Mouse (Mus musculus) B cell, adult 2 months (primary cell): ENCODE results near the gene Ensa.
"Not testable (repeated sequence)": the region's sequence is repeated elsewhere in the genome, so short reads cannot be mapped to it uniquely, and the experiment has no call there.

Source experiments
- DNase-seq, 2 experiments: peaks; one replicate each; pipeline ENCODE4 v3.0.0; 2022

Gene Ensa

GRCm38 (mm10) chr3:95663969-95664608, 39.3 kb downstream of the Ensa start:
- no peak for DNase-seq

GRCm38 (mm10) chr3:95664940-95665352, 40.2 kb downstream of the Ensa start:
- no peak for DNase-seq

- DNase-seq: no peak
Measured at GRCm38 (mm10) chr3:95666124-95666844, 41.5 kb downstream of the Ensa start.

- no peak for DNase-seq
Measured at GRCm38 (mm10) chr3:95667521-95667920, 42.7 kb downstream of the Ensa start.

- DNase-seq: no peak
Measured at GRCm38 (mm10) chr3:95668026-95668425, 43.2 kb downstream of the Ensa start.

GRCm38 (mm10) chr3:95668589-95669308, 44.0 kb downstream of the Ensa start:
- DNase-seq: peak; percentile 57 to 59

GRCm38 (mm10) chr3:95669309-95669665, 44.5 kb downstream of the Ensa start:
- DNase-seq: no peak

GRCm38 (mm10) chr3:95670419-95670818, 45.6 kb downstream of the Ensa start:
- not testable (repeated sequence) for DNase-seq

- no peak for DNase-seq
Measured at GRCm38 (mm10) chr3:95671201-95671600, 46.4 kb downstream of the Ensa start.

GRCm38 (mm10) chr3:95672461-95672860, 47.7 kb downstream of the Ensa start:
- DNase-seq: peak; percentile 77 to 80

- DNase-seq: peak; percentile 78 to 80
Measured at GRCm38 (mm10) chr3:95672861-95673706, 48.3 kb downstream of the Ensa start.

GRCm38 (mm10) chr3:95673707-95674211, 49.0 kb downstream of the Ensa start:
- DNase-seq: peak; percentile 53 to 58

- DNase-seq: peak; percentile 78 to 81
Measured at GRCm38 (mm10) chr3:95674236-95674635, 49.4 kb downstream of the Ensa start.

GRCm38 (mm10) chr3:95674812-95675211, 50.0 kb downstream of the Ensa start:
- DNase-seq: no peak

- DNase-seq: peak; percentile 68 to 69
Measured at GRCm38 (mm10) chr3:95675301-95676092, 50.7 kb downstream of the Ensa start.

GRCm38 (mm10) chr3:95676745-95677419, 52.1 kb downstream of the Ensa start:
- DNase-seq: peak; percentile 79

GRCm38 (mm10) chr3:95677420-95678090, 52.8 kb downstream of the Ensa start:
- no peak for DNase-seq

GRCm38 (mm10) chr3:95679551-95679950, 54.8 kb downstream of the Ensa start:
- DNase-seq: no peak

- no peak for DNase-seq
Measured at GRCm38 (mm10) chr3:95680673-95681072, 55.9 kb downstream of the Ensa start.

GRCm38 (mm10) chr3:95681365-95681764, 56.6 kb downstream of the Ensa start:
- DNase-seq: no peak
